Mouse (Mus musculus) heart, embryonic 11.5 days (tissue): ENCODE data around the gene Dach1. TPM values are rescaled to one million over a fixed set of nuclear protein-coding genes. Genes with fewer than 3 reads are reported as not detected.

ENCODE experiments used
- ATAC-seq: fragments of 200-750 bp; cut with Nextera tagmentation; replicated peaks from 2 replicates; pipeline ENCODE4 v1.8.0; 2017; ENCODE audit warnings: moderate library complexity; ENCODE audit not compliant: insufficient number of reproducible peaks, low FRiP score, low TSS enrichment
- H3K27ac ChIP-seq: fragments of 300-500 bp; sonication (generic); 2 replicates; pipeline ENCODE4 v1.5.1; 2014; ENCODE audit warnings: mild to moderate bottlenecking, low read depth, low read length
- H3K27me3 ChIP-seq: fragments of 300-500 bp; sonication (generic); 2 replicates; pipeline ENCODE4 v1.6.1; 2014; ENCODE audit warnings: mild to moderate bottlenecking, low read length, mixed read lengths; ENCODE audit not compliant: control insufficient read depth, insufficient read depth
- H3K36me3 ChIP-seq: fragments of 300-500 bp; sonication (generic); 2 replicates; pipeline ENCODE4 v1.6.1; 2014; ENCODE audit warnings: mild to moderate bottlenecking, low read length, moderate library complexity, mixed read lengths; ENCODE audit not compliant: control insufficient read depth, insufficient read depth
- H3K4me1 ChIP-seq: fragments of 300-500 bp; sonication (generic); 2 replicates; pipeline ENCODE4 v1.6.1; 2014; ENCODE audit warnings: low read length; ENCODE audit not compliant: control insufficient read depth, insufficient read depth
- H3K4me2 ChIP-seq: fragments of 300-500 bp; sonication (generic); 2 replicates; pipeline ENCODE4 v1.6.1; 2014; ENCODE audit warnings: mild to moderate bottlenecking, moderate library complexity
- H3K4me3 ChIP-seq: fragments of 300-500 bp; sonication (generic); 2 replicates; pipeline ENCODE4 v1.5.1; 2014; ENCODE audit warnings: low read depth, low read length
- H3K9ac ChIP-seq: fragments of 300-500 bp; sonication (generic); 2 replicates; pipeline ENCODE4 v1.6.1; 2014; ENCODE audit warnings: mild to moderate bottlenecking, low read depth, low read length, moderate library complexity
- H3K9me3 ChIP-seq: fragments of 300-500 bp; sonication (generic); replicated peaks from 2 replicates; pipeline ENCODE4 v1.6.1; 2016; ENCODE audit warnings: low read length; ENCODE audit not compliant: control insufficient read depth
- WGBS: fragments of 180-500 bp; shearing (Covaris S2); extraction: QIAGEN DNeasy Blood & Tissue Kit; methylation state at CpG from one replicate; pipeline ENCODE4 v1.1.7; 2014; ENCODE audit not compliant: insufficient replicate concordance; 5-methylcytosine and 5-hydroxymethylcytosine counted together
- polyA plus RNA-seq: library from polyadenylated mRNA; unstranded; fragments of >200 nt; fragmentation: Nextera tagmentation; extraction: Ambion mirVana; gene quantifications from 2 replicates; pipeline ENCODE4 v1.2.1, GENCODE M21; 2014

The Dach1 gene
- polyA plus RNA-seq, 1 experiment from 2014 or later: 3.8 TPM

DNA sequence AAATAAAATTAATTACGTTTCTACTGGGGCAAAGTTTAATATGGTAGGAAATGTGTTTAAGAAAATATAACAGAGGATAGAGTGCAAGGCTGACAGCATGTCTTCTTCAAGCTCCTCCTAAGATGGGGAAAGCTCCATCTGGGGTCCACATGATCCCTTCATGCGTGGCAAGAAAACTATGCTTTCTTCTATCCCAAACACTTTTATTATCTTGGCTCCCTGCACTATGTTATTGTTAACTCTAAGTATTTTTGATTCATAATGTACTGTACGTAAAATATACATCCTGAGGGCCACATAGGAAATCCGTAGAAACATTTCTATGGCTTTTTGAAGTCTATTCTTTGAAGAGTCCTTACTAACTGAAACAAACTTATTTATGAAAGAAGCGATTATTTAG is 330.3 kb downstream of the Dach1 start:
- no peak overlapping the region for H3K4me2 ChIP-seq
- WGBS: 82% methylated on average over 5 of the region's 5 CpGs
- no peak overlapping the region for H3K27ac ChIP-seq
- no peaks in the 10 kb centered on the region for H3K27me3 ChIP-seq
- no peaks in the 10 kb centered on the region for H3K4me1 ChIP-seq
- no peaks in the 10 kb centered on the region for H3K36me3 ChIP-seq
- no peaks in the 10 kb centered on the region for H3K9me3 ChIP-seq
- no peak for ATAC-seq
- no peak overlapping the region for H3K9ac ChIP-seq
- H3K4me3 ChIP-seq: no peak overlapping the region

DNA sequence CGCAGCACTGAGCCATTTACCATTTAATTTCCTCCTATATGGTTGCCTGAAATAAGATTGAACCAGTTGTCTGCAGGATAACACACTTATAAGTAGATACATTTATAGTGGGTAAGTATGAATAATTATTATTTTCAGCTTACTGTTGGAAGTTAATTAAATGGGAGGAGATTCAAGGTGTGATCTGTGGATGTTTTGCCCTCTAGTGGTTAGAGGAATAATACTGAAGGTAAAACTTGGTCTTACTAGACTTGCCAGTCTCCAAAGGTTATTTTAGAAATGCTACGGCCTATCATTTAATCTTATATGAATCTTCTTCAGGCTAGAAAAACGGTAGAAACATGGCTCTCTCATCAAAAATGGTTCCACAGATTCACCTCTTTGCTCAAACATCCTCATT is 339.7 kb downstream of the Dach1 start:
- Histone ChIP-seq H3K27me3 (no peaks in the 10 kb centered on the region), H3K9ac (no peak overlapping the region), H3K9me3 (no peaks in the 10 kb centered on the region), H3K36me3 (no peaks in the 10 kb centered on the region), H3K4me1 (no peaks in the 10 kb centered on the region), H3K4me2 (no peak overlapping the region), H3K4me3 (no peak overlapping the region), H3K27ac (no peak overlapping the region)
- WGBS: 75% methylated on average over 3 of the region's 3 CpGs
- ATAC-seq: no peak

DNA sequence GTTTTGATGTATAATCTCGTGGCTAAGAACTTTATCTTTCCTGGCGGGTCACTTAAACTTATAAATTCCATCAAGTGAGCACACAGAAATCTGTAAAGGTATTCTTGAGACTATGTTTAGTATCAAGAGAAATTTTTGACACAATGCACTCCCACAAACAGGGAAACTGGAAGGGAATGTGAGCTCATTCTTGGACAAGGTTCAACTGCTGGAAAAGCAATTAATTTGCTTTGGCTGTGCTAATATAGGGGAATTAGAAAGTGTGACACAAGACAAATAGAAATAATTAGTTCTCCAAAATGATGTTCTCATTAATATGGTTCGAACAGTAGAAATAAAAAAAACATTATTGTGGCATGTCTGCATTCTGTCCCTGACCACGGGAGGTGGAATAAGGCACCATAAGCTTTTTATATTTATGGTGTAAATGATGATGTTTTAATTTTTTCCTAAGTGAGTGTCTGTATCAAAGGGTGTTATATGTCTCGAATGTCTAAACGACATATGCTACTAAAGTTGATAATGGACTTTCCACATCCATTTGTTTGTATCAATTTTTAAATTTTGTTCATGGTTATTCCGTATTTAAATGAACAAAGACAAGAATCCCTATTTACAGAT is 354.9 kb downstream of the Dach1 start:
- Histone ChIP-seq H3K4me3 (no peak overlapping the region), H3K4me1 (no peaks in the 10 kb centered on the region), H3K9me3 (no peaks in the 10 kb centered on the region), H3K27ac (no peak overlapping the region), H3K36me3 (no peaks in the 10 kb centered on the region), H3K4me2 (no peak overlapping the region), H3K9ac (no peak overlapping the region), H3K27me3 (no peaks in the 10 kb centered on the region)
- no peak for ATAC-seq
- 79% methylated on average over 7 of the region's 7 CpGs for WGBS

DNA sequence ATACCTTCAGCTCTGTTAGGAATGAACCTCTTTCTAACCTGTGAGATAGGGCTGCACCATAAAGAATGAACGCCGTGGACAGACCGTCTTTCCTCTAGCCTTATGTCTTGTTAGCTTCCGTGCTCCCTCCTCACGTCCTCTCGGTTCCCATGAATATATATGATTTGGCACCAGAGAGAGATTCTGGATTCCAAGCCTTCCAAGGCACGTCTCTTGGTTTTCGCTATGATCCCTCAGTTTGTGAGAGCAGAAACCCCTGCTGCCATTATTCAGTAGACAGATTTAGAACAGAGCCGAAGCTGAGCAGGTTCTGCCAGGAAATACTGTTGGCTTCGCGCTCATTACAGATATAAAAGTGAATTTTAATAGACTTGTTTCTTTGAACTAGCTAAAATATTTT is 356.0 kb downstream of the Dach1 start:
- Histone ChIP-seq H3K36me3 (no peaks in the 10 kb centered on the region), H3K4me1 (no peaks in the 10 kb centered on the region), H3K27ac (no peak overlapping the region), H3K9ac (no peak overlapping the region), H3K9me3 (no peaks in the 10 kb centered on the region), H3K27me3 (no peaks in the 10 kb centered on the region), H3K4me2 (no peak overlapping the region), H3K4me3 (no peak overlapping the region)
- WGBS: 84% methylated on average over 11 of the region's 11 CpGs
- no peak for ATAC-seq

DNA sequence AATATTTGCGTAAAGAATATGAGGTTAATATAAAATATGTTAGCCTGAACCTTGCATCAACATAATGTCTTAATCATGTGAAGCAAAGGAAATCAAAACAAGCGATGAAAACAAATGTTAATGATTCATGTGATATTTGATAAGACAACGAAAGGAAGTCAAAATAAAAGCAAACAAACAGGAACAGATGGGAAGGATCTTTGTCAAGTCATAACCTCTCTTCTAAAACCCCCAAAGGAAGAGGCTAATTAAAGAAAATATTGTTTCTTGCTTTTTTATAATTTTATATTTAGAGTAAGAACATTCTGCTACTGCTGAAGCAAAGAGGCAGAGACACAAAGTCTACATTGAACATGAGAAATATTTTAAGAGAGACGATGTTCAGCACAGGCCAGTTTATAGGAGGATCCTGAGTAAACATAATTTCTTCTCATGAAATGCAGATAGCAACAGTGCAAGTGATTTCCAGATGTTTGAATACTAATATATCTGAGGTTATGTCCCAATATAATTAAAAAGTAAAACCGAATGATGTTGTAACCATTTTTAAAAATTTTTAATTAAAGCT is 374.1 kb downstream of the Dach1 start:
- no peaks in the 10 kb centered on the region for H3K4me1 ChIP-seq
- no peak overlapping the region for H3K9ac ChIP-seq
- no peaks in the 10 kb centered on the region for H3K9me3 ChIP-seq
- no peak for ATAC-seq
- no peaks in the 10 kb centered on the region for H3K27me3 ChIP-seq
- no peak overlapping the region for H3K4me2 ChIP-seq
- no peaks in the 10 kb centered on the region for H3K36me3 ChIP-seq
- no peak overlapping the region for H3K27ac ChIP-seq
- H3K4me3 ChIP-seq: no peak overlapping the region
- WGBS: 83% methylated on average over 5 of the region's 5 CpGs

DNA sequence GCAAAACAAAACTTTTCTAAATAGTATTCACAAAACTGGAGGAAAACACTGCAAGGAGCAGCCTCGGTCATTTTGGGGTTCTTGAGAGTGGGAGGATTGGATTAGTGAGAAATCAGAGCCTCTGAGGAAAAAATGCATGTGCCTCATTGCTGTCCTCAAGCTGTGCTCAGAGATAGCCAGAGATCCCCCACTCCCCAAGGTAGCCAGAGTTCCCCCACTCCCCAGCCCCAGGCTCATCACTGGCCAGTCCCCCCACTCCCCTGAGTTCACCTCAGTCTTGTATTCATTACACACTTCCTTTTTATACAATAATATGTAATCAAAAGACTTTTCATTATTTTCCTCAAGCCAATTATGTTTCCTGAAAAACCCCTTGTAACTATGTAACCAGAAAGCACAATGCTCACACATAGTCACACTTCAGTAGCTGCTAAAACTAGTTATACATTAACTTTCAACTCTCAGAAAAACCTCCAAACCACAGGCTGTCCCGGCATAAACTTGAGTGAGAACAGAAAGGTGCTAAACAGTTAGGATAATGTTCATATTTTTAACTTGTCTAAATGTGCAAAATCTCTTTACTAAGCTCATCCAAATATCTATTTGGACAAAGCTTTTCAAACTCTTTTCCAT is 395.3 kb downstream of the Dach1 start:
- Histone ChIP-seq H3K9me3 (peaks cover 3% of the 10 kb centered on the region; the same call in 1 of the 2 replicates), H3K9ac (no peak overlapping the region), H3K27me3 (no peaks in the 10 kb centered on the region), H3K27ac (no peak overlapping the region), H3K36me3 (no peaks in the 10 kb centered on the region), H3K4me2 (no peak overlapping the region), H3K4me1 (no peaks in the 10 kb centered on the region), H3K4me3 (no peak overlapping the region)
- no peak for ATAC-seq
- WGBS: 77% methylated on average over 2 of the region's 2 CpGs

DNA sequence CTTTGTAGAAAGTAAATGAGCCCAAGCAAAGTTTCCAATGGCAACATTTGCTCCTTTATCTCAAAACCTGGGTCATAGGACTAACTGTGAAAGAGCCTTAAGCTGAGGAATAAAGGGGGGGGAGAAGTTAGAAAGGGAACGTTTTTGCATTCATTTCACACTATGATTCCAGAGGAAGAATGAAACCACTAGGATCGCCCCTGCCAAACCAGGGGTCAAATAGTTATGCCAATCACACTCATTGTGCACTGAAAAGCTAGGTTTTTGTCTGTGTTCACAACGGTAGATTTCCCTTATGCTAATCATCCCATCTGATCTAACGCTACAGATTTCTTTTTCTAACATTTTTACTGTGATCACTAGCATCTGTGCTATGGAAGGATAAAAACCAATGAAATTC is 415.2 kb downstream of the Dach1 start:
- Histone ChIP-seq H3K27ac (no peak overlapping the region), H3K9ac (no peak overlapping the region), H3K4me3 (no peak overlapping the region), H3K4me2 (no peak overlapping the region), H3K36me3 (no peaks in the 10 kb centered on the region), H3K4me1 (no peaks in the 10 kb centered on the region), H3K27me3 (no peaks in the 10 kb centered on the region), H3K9me3 (no peaks in the 10 kb centered on the region)
- WGBS: 66% methylated on average over 4 of the region's 4 CpGs
- ATAC-seq: no peak

DNA sequence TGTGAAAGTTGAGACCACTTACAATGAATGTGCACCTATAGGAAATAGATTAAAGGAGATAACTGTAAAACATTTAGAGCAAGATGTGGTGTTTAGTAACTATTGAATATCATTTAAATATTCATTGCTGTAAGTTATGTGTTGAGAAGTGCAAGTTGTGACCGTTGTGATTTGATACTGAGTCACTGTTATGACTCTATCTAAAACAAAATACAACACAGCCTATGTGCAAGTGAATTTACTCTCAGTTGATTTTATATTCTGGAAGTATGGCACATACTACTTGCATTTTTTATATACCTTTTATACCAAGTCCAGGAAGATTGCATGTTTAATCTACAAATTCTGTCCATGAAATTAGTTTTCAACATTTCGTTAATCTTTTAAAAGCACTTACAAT is 415.6 kb downstream of the Dach1 start:
- no peak overlapping the region for H3K27ac ChIP-seq
- no peak overlapping the region for H3K4me2 ChIP-seq
- WGBS: 90% methylated on average over 2 of the region's 2 CpGs
- no peaks in the 10 kb centered on the region for H3K4me1 ChIP-seq
- H3K36me3 ChIP-seq: no peaks in the 10 kb centered on the region
- no peaks in the 10 kb centered on the region for H3K9me3 ChIP-seq
- no peak overlapping the region for H3K4me3 ChIP-seq
- no peak for ATAC-seq
- no peak overlapping the region for H3K9ac ChIP-seq
- H3K27me3 ChIP-seq: no peaks in the 10 kb centered on the region

DNA sequence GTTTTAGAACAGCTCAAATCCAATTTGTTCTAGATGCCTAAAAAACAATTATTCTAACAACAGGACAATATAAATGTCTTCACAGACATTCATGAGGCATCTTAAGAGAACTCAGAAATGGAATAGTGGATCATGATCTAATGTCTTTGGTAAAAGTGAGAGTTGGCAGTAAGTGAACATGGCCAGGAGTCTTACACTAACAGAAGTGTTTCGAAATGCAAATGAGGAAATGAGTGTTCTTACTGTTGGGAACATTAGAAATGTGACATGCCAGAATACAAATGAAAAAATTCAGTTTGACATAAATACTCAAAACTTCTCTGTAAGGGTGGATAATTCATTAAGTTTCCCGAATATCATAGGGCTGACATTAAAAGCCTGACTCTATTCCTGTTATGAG is 426.3 kb downstream of the Dach1 start:
- H3K4me3 ChIP-seq: no peak overlapping the region
- no peak overlapping the region for H3K27ac ChIP-seq
- 82% methylated on average over 2 of the region's 2 CpGs for WGBS
- no peaks in the 10 kb centered on the region for H3K9me3 ChIP-seq
- no peak overlapping the region for H3K4me2 ChIP-seq
- H3K4me1 ChIP-seq: no peaks in the 10 kb centered on the region
- H3K36me3 ChIP-seq: no peaks in the 10 kb centered on the region
- ATAC-seq: no peak
- H3K9ac ChIP-seq: no peak overlapping the region
- no peaks in the 10 kb centered on the region for H3K27me3 ChIP-seq
